Mouse (Mus musculus): ENCODE results near the gene Parm1.
A peak's percentile ranks its signal among the peaks of the same experiment; 100 is the strongest.

The Parm1 gene

DNA sequence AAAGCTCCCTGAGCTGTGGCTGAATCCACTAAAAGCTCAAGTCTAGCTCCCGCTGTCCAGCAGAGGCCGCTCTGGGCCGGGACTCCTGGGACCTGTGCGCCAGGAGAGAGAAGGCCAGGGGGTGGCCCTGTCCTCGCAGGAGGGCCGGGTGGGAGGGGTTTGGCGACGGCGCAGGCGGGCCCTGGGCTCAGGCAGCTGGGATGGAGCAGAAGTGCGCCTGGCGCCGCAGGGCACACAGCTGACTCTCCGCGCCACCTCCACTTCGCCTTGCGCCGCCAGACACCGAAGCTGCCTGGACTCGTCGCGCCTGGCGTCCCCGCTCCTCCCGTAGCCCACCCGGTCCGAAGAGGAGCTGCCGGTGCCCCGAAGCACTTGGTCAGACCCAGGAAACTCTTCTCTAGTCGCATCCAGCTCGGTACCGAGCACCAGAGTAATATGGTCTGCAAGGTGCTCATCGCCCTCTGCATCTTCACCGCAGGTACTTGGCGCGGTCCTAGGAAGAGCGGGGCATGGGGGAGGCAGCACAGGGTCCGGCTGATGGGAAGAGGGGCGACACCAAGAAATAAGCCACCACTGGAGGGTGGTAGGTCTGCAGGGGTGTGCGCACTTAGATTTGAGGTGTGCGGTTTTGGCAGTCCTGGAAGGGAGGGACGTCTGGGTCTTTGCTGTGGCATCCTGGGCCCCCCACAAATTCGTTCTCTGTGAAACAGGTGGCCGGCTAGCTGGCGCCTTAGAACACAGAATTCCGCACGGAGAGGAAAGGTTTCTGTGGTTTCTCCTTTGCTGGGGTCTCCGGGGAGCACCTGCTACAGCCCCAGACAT is at the start of gene Parm1:
Gene Parm1, plus strand, starts transcription at position 136 of the 822 bp plus-strand sequence.
- peak; percentile 82 to 90 for DNase-seq (ENCODE audit: low spot score in 2 of 2)

DNA sequence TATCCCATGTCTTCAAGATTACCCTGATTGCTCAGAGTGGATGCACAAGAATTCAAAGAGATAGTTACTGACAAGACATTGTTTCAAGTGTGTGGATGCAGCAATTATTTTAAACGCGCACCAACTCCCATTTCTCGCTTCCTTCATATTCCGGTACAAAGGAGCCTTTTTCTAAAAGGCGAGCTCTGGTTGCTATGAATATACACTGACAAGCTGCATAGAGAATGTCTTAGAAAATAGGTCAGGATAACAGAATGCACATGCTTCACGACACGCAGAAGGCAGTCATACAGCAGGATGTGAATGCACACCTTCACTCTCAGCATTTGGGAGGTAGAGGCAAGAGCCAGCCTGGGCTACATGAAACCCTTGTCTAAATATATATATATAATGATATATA is 42.2 kb upstream of the Parm1 start:
- no peak for DNase-seq (ENCODE audit: low spot score in 2 of 2)

DNA sequence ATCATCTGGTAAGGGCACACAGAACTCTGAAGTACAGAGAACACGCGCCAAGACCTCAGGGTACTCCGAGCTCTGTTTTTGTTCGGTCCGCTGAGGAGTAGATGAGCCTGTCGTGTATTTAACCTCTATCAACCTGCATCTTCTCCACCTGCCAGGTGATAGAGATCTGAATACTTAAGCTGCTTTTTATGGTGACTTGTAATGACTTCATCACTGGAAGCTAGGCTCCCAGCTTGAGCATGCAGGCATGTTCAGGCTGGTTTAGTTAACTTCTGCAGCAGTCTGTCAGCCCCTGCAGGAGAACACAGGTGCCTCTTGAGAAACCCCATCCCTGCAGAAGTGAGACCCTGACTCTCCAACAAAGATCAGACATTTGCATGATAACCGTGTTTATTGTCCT is 40.6 kb upstream of the Parm1 start:
- peak in 1 of 2 experiments; percentile 8 for DNase-seq (ENCODE audit: low spot score in 2 of 2)

DNA sequence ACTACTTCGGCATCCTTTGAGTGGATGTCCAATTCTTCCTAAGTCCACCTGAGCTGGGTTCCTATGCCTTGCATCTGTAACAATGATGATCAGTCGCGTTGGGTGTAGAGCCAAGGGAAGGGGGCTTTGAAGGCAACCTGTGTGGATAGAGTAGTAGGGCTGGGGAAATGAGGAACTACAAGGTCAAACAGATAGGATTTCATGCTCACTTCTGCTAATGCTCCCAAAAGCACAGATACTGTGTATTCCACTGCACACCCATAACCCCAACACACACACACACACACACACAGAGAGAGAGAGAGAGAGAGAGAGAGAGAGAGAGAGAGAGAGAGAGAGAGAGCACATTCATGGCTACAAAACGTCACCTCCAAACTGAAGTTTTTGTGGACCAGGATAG is 38.7 kb upstream of the Parm1 start:
- no peak for DNase-seq (ENCODE audit: low spot score in 2 of 2)

DNA sequence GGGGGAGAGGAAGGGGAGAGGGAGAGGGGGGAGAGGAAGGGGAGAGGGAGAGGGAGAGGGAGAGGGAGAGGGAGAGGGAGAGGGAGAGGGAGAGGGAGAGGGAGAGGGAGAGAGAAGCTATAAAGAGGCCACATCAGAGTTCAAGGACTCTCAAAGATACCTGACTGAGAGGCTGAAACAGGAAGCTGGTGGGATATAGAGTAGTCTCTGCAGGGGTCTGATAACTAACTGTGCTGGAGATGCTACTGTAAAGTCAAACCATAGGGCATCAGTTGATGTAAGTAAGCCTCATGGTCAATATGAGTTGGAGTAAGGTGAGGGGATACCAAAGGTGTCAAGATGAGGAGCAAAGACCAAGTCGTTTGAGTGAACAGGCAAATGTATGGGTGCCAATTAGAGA is 37.3 kb upstream of the Parm1 start:
- no peak for DNase-seq (ENCODE audit: low spot score in 2 of 2)

DNA sequence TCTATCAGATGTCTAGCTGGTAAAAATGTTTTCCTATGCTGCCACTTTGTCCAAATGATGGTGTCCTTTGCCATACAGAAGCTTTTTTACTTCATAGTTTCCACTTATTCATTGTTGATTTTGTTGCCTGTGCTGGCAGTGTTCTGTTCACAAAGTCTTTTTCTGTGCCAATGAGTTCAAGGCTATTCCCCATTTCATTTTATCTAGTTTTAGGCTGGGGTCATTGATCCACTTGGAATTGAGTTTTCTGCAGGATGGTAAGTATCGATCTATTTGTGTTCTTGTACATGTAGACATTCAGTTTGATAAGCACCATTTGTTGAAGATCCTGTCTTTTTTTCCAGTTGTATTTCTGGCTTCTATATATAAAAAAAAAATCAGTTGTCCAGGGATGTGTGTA is 33.1 kb upstream of the Parm1 start:
- DNase-seq (ENCODE audit: low spot score in 2 of 2): no peak

DNA sequence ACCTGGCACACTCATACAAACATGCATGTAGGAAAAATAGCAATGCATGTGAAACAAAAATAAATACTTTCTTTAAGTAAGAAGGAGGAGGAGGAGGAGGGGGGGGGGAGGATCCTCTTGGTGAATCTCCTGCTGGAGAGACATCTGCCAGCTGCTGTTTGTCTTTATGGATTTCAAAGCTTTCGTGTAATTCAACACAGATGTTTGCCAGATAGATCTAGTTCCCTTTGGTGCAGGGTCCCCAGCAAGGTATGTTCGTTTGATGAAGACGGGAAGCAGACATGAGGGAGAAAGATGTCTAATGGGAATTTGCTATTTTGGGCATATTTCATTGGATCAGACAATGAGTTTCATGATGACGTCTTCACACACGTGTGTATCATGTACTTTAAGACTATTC is 23.0 kb upstream of the Parm1 start:
- no peak for DNase-seq (ENCODE audit: low spot score in 2 of 2)

DNA sequence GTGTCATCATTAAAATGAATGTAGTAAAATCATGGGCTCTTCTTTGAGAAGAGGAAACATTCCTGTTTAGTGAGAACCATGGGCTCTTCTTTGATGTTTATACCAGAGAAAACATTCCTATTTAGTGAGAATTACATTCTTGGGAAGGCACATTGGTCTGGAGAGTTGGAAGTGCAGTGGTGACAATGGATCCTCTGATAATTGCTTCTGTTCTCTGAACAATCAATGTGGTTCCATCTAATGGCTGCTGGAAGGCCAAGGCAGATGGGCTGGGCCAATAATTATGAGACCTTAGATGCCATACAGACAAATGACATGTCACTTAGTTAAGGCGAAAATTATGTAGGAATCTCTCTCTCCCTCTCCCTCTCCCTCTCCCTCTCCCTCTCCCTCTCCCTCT is 16.1 kb upstream of the Parm1 start:
- no peak for DNase-seq (ENCODE audit: low spot score in 2 of 2)

DNA sequence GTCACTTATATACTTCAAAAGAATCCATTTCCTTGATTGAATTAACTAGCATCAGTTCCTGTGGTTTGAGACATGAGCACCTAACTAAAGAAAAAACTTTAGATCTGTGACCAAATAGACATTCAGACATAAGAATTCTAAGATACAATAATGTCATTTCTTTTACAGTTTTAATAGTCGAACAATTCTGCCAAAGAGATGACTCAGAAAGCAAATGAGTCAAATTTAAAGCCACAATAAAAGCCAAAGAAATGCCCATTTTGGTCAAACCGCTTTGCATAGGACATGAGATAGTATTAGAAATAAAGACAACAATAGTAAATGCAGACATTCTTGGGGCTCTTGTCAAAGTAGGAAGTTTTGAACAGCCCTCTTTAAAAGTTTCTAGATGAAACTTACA is 15.0 kb upstream of the Parm1 start:
- DNase-seq (ENCODE audit: low spot score in 2 of 2): no peak

DNA sequence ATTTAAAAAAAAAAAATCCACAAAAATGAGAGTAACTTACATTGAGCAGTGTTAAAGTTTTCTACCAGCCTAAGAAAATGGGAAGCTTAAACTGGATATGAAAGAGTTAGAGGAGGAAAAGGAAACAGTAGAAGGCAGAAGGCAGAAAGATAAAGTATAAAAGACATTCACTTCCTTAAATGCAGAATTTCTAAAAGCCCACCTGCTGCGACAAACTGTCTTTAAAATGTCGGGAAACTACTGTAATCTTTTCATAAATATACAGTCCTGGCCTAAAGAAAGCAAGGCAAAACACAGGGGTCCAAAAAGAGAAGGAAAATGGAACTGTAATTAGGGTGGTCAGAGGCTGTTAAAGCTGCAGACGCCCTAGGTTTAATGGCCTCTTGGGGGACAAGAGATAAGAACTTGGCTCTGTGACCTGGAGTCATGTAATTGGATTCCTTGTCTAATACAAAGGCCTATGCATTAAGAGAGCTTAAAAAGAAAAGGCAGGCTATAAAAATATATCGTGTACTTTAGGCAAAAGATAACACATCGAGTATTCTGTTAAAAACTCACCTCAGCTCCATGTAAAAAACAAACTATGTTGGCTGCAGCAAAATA is 13.0 kb upstream of the Parm1 start:
- DNase-seq (ENCODE audit: low spot score in 2 of 2): no peak

DNA sequence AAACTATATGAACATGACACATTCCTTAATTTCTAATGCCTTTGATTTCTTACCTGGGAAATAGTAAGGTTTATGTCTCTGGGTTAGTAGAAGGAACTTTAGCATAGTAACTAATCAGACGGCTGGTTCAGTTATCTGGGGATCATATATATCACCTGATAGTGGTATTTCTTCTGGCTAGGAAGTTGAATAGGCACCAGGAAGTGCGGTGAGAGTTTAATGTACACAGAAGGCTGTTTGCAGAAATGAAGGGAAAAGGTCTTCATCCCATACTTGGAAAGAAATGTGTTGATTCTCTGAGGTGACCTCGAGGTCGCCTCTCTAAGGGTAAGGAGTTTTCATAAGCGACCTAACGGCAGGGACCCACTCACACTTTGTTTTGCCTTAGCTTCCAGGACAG is 338 bp upstream of the Parm1 start:
- no peak for DNase-seq (ENCODE audit: low spot score in 2 of 2)

DNA sequence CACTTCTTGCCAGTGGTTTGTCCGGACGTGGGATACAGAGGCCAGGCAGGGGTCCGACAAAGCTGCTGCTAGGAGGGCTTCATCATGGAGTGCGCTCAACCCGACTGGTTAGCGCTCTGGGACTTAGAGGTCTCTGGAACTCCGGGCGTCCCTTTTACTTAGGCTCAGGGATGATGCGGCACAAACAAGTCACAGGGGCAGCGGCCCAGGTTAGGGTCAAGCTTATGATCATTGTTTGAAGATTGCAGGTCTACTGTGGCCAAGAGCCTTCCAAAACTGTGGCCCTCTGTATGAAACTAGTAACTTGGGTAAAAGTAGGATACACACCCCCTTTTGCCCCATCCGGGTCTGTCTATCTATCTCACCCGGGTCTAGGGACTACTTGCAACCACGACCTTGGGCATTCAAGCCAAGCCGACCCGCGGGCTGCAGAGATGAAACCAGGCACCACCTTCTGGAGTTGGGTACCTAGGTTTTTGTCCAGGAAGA is 931 bp downstream of the Parm1 start:
- no peak for DNase-seq (ENCODE audit: low spot score in 2 of 2)

DNA sequence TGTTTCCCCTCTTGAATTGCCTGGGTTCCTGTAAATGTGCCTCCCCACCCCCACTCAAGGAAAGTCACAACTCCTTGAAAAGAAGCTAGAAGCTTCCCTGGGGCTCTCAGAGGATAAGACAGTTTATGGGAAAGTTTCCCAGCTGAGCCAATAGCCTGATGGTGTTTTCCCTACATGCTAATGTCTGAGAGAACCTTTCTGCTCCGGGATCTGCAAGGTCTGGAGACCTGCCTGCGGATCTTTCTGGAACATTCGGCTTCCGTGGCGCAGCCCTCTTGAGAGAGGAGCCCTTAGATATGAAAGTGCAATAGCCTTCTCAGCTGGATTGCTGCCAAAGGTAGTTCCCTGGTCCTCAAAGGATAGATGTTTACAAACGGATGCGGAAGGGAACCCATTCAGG is 1.5 kb downstream of the Parm1 start:
- DNase-seq (ENCODE audit: low spot score in 2 of 2): peak in 1 of 2 experiments; percentile 43

DNA sequence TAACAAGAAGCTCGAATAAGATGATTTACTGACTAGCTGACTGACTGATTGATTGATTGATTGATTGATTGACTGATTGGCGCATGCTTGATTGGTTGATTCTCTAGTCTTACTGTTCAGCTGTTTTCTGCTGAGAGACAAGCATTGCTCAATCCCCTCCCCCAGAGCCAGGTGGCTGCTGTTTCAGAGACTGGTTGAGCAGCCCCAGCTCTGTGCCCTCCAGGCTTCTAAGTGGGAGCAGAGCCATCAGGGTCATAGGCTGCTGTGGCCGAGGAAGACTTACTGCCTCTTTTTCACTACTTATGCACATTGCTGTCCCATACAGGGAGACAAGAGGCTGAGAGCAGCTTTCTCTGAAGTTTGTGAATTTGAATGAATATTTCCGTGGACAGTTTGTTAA is 2.1 kb downstream of the Parm1 start:
- DNase-seq (ENCODE audit: low spot score in 2 of 2): peak in 1 of 2 experiments; percentile 44

DNA sequence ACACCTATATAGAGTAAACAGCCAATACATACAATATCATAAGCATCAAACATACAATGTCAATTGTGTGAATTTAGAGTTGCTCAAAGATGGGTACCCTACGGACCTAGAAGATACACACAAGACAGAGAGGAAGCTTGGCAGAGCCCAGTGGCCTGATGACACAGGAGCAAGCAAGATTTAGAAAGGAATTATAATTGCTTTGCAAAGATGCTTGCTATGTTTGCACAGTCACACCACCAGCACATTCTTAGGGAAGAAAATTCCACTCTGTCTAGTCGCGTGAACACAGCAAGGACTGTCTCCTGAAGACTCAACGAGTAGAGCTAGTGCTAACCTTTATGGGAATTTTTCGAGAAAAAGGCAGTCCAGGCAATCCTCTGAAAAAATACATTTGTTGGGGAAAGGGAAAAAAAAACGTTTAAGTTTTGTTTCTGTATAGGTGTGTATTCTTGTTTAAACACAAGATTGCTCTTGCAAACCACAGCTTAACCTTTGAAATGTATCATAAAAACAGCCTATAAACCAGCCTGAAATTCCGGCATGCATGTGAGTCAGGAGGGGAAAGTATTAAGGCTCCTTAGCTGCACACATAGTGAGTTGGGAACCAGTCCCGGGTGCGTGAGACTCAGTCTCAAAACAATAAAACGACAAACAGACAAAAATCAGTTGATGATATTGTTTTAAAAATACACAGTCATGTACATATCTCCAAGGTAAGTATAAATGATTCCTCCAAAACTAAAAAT is 15.5 kb downstream of the Parm1 start:
- no peak for DNase-seq (ENCODE audit: low spot score in 2 of 2)

DNA sequence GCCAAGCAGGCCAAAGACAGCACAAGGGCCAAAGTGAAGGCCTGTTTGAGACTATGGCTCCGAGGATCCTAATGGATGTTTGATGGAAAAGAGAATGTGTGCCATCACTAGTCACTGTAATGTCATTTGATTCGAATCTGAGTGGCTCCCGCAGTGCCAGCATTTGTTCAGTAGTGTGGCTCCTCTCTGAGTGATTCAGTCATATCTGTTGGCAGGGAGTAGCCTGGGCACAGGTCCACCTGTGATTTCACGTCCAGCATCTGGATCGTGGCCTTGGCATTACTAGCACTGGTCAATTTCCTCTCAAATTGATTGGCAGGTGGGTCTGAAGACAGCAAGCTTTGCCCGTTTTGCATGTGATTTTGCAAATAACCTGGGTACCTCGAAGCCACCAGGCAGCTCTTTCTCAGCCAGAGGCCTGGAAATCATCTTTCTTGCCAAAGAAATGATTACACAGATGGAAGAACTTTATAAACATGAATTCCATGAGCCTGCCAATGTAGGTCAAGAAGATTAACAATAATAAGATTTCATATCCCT is 41.7 kb downstream of the Parm1 start:
- peak in 1 of 2 experiments; percentile 13 for DNase-seq (ENCODE audit: low spot score in 2 of 2)

DNA sequence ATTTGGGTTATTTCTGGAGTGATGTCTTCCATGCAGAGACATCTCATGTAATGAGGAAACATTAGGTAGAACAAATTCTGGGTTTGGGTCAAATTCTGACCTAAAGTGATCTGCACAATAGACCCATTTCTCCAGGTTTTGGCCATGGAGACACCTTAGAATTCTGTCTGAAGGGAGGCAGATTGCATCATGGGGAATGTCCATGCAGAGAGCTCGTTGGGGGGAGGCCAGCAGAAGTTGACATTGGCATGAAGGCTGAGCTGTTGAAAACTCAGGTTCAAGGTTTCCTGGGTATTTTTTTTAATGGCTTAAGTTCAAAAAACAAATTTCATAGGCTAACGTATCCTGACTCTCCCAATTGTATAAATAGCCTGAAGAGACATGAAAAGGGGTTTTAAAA is 42.3 kb downstream of the Parm1 start:
- no peak for DNase-seq (ENCODE audit: low spot score in 2 of 2)

DNA sequence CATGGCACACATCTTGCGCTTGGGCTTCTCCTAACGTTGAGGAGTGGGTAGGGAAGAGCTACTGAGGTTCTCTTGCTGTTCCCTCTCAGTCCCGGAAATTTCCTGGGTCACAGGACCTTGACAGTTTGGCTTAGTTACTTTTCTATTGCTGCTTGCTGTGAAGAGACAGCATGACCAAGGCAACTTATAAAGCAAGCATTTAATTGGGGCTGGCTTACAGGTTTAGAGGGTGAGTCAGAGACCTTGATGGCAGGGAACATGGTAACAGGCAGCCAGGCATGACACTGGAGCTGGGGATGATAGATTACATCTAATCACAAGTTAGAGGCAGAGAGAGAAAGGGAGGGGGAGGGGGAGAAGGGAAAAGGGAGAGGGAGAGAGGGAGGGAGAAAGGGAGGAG is 44.0 kb downstream of the Parm1 start:
- DNase-seq (ENCODE audit: low spot score in 2 of 2): no peak

DNA sequence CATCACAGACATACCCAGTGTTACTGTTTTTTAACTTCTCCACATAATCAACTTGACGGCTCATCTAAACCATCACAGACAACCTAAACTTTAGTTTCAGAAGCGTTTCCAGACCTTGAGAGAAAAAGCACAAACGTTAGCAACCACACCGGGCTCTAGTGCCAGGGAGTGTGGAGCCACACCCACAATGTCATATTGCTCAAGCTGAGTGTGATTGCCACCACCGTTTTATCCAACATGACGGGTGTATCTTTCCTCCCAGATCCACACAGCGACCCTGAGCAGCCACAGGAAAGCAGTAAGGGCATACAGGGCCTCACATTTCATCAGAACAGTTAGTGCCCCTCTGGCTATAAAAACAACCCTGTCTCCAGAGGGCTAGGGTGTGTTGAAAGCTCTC is 45.1 kb downstream of the Parm1 start:
- no peak for DNase-seq (ENCODE audit: low spot score in 2 of 2)

DNA sequence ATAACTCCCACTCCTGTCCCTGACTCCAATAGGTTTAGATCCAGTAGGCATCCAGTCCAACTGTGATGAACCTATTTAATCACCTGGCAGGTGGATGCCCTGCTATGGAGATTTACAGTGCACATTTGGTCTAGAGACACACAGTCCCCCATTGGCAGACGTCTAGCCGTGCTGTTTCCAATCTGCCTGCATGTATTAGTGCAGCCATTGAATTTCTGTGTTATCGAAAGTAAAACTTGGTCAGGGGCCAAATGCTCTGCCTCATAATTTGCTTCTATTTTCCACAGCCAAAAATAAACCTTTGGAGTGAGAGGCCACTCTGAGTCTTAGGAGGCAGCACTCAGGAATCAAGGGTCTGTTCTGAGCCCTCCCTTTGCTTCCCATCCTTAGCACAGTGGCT is 46.6 kb downstream of the Parm1 start:
- peak in 1 of 2 experiments; percentile 11 for DNase-seq (ENCODE audit: low spot score in 2 of 2)

DNA sequence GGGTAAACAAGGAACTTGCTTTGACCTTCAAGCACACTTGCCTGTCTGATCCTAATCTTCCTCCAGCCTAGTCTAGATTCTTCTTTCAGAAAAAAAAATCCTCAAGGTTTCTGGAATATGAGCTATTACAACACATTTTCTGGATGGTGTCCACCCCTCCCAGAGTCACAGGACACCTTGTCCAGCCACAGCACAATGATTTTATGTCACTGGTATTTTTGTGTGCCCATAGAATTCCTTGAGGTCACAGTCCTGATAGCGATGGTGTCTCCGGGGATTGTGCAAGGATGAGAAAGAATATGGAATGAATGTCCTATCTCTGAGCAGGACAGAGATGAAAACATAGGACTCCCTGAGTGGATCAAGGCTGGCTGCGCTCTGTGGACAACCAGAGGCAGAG is 48.0 kb downstream of the Parm1 start:
- no peak for DNase-seq (ENCODE audit: low spot score in 2 of 2)

DNA sequence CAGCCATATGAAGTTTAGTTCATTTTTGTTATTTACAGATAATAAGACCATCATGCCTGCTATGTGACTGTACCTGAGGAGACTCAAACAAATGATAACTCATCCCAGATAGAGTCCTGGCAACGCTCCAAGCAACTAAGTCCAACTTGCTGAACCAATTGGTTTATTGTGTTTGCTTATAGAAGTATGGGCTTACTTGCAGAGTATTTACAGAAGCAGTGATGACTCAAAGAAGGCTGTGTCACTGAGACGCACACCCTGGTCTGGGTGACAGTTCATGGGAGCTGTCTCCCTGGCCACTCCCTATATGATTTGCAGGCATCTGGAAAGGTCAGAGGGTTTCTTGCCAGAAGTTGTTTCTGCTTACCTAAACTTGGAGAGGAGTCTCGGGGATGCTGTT is 49.2 kb downstream of the Parm1 start:
- peak; percentile 55 to 64 for DNase-seq (ENCODE audit: low spot score in 2 of 2)
